Comparison of ENCODE assay signal across 7 mouse cellular contexts in genomic region chr8:11382933-11383332, GRCm38 (mm10).
DNase-seq lines count a peak whose midpoint lies in the region; ATAC-seq and TF ChIP-seq lines count a peak whose summit lies in the region.

No protein-coding gene starts in this region.

- DNase-seq in heart, adult 9 months (ENCODE audit: low spot score in 2 of 2): no peak
- DNase-seq in lung, postnatal 0 days (ENCODE audit: low spot score): peak; percentile 75
- no peak for DNase-seq in lung, postnatal 14 days
- DNase-seq in adrenal gland, adult 18-20 months (ENCODE audit: low spot score in 2 of 2): no peak

- H3K27me3 ChIP-seq in heart, embryonic 11.5 days (ENCODE audit: control insufficient read depth, insufficient read depth, low read length): no peaks in the 10 kb centered on the region
- no peaks in the 10 kb centered on the region for H3K27me3 ChIP-seq in lung, postnatal 0 days (replicated peaks; ENCODE audit: insufficient read depth, low read length)
- no peaks in the 10 kb centered on the region for H3K27me3 ChIP-seq in heart, embryonic 12.5 days (replicated peaks)
- no peaks in the 10 kb centered on the region for H3K27me3 ChIP-seq in stomach, embryonic 16.5 days (ENCODE audit: control insufficient read depth, insufficient read depth, low read length)

- 42% methylated on average over 3 of the region's 3 CpGs for WGBS in heart, embryonic 11.5 days (ENCODE audit: insufficient replicate concordance)
- 24% methylated on average over 3 of the region's 3 CpGs for WGBS in lung, postnatal 0 days
- 31% methylated on average over 3 of the region's 3 CpGs for WGBS in heart, embryonic 12.5 days
- WGBS in stomach, embryonic 16.5 days: 46% methylated on average over 3 of the region's 3 CpGs

- no peaks in the 10 kb centered on the region for H3K36me3 ChIP-seq in heart, embryonic 11.5 days (ENCODE audit: control insufficient read depth, insufficient read depth, low read length)
- peaks cover 3% of the 10 kb centered on the region; the same call in 1 of the 2 replicates for H3K36me3 ChIP-seq in lung, postnatal 0 days (ENCODE audit: insufficient read depth, low read length)
- no peaks in the 10 kb centered on the region for H3K36me3 ChIP-seq in heart, embryonic 12.5 days
- H3K36me3 ChIP-seq in stomach, embryonic 16.5 days (ENCODE audit: control insufficient read depth, insufficient read depth, low read length): no peaks in the 10 kb centered on the region

- no peak overlapping the region; the same call in 1 of the 2 replicates for H3K4me2 ChIP-seq in heart, embryonic 11.5 days
- no peak overlapping the region for H3K4me2 ChIP-seq in lung, postnatal 0 days (replicated peaks; ENCODE audit: low read depth, low read length)
- peak overlapping the region; percentile 17; the same call in 1 of the 2 replicates for H3K4me2 ChIP-seq in heart, embryonic 12.5 days
- no peak overlapping the region for H3K4me2 ChIP-seq in stomach, embryonic 16.5 days (ENCODE audit: low read depth, low read length)

- no peaks in the 10 kb centered on the region for H3K9me3 ChIP-seq in heart, embryonic 11.5 days (replicated peaks; ENCODE audit: control insufficient read depth, low read length)
- no peaks in the 10 kb centered on the region for H3K9me3 ChIP-seq in lung, postnatal 0 days (ENCODE audit: low read length)
- no peaks in the 10 kb centered on the region for H3K9me3 ChIP-seq in heart, embryonic 12.5 days (replicated peaks)
- H3K9me3 ChIP-seq in stomach, embryonic 16.5 days (replicated peaks; ENCODE audit: control insufficient read depth, low read length): no peaks in the 10 kb centered on the region

- no peak for TF ChIP-seq EP300 in lung, postnatal 0 days (IDR thresholded peaks at IDR 0.05)

- H3K4me1 ChIP-seq in heart, embryonic 11.5 days (ENCODE audit: control insufficient read depth, insufficient read depth, low read length): peaks cover 50% of the 10 kb centered on the region
- peaks cover 33% of the 10 kb centered on the region for H3K4me1 ChIP-seq in lung, postnatal 0 days (ENCODE audit: insufficient read depth, low read depth, low read length)
- H3K4me1 ChIP-seq in heart, embryonic 12.5 days (replicated peaks): peaks cover 63% of the 10 kb centered on the region
- H3K4me1 ChIP-seq in stomach, embryonic 16.5 days (ENCODE audit: control insufficient read depth, insufficient read depth, low read length): peaks cover 28% of the 10 kb centered on the region

- ATAC-seq in heart, embryonic 11.5 days (replicated peaks; ENCODE audit: insufficient number of reproducible peaks, low FRiP score, low TSS enrichment): no peak
- peak; percentile 1; the same call in 1 of the 2 replicates for ATAC-seq in lung, postnatal 0 days
- ATAC-seq in heart, embryonic 12.5 days (ENCODE audit: insufficient number of reproducible peaks, low FRiP score): no peak
- no peak for ATAC-seq in stomach, embryonic 16.5 days (ENCODE audit: insufficient read depth, low FRiP score)

- peak overlapping the region; percentile 69 for H3K27ac ChIP-seq in heart, embryonic 11.5 days (ENCODE audit: low read depth, low read length)
- H3K27ac ChIP-seq in lung, postnatal 0 days (ENCODE audit: low read length): peak overlapping the region; percentile 85
- peak overlapping the region; percentile 79 for H3K27ac ChIP-seq in heart, embryonic 12.5 days (ENCODE audit: poor library complexity, severe bottlenecking)
- H3K27ac ChIP-seq in stomach, embryonic 16.5 days (ENCODE audit: low read length): peak overlapping the region; percentile 72

- H3K9ac ChIP-seq in heart, embryonic 11.5 days (ENCODE audit: low read depth, low read length): no peak overlapping the region; the same call in 1 of the 2 replicates
- H3K9ac ChIP-seq in lung, postnatal 0 days (replicated peaks; ENCODE audit: low read depth): no peak overlapping the region
- no peak overlapping the region for H3K9ac ChIP-seq in heart, embryonic 12.5 days
- H3K9ac ChIP-seq in stomach, embryonic 16.5 days (ENCODE audit: low read length): no peak overlapping the region

- TF ChIP-seq CTCF in lung, postnatal 0 days (IDR thresholded peaks at IDR 0.05): no peak

- no peak overlapping the region for H3K4me3 ChIP-seq in heart, embryonic 11.5 days (ENCODE audit: low read depth, low read length)
- H3K4me3 ChIP-seq in lung, postnatal 0 days (ENCODE audit: low read depth, low read length): no peak overlapping the region
- H3K4me3 ChIP-seq in heart, embryonic 12.5 days: no peak overlapping the region
- no peak overlapping the region for H3K4me3 ChIP-seq in stomach, embryonic 16.5 days (replicated peaks; ENCODE audit: low read length)
